Mouse (Mus musculus) ES-E14 (cell line): ENCODE measurements around the gene Hrasls.

Experiments
- CHD2 ChIP-seq: IDR thresholded peaks from 2 replicates; pipeline ENCODE4 v1.6.1; 2014; ENCODE audit warnings: mild to moderate bottlenecking, low read depth, low read length, inconsistent platforms
- HCFC1 ChIP-seq: IDR thresholded peaks from 2 replicates; pipeline ENCODE4 v1.6.1; 2012; ENCODE audit warnings: low read length, inconsistent platforms, borderline replicate concordance; ENCODE audit not compliant: insufficient read depth
- MAFK ChIP-seq: IDR thresholded peaks from 2 replicates; pipeline ENCODE4 v1.6.1; 2014; ENCODE audit warnings: mild to moderate bottlenecking, low read depth, low read length, inconsistent platforms; ENCODE audit not compliant: insufficient read depth
- ZC3H11A ChIP-seq: IDR thresholded peaks from 2 replicates; pipeline ENCODE4 v1.6.1; 2012; ENCODE audit warnings: low read depth, mild to moderate bottlenecking, inconsistent platforms, low read length, borderline replicate concordance
- ZNF384 ChIP-seq: IDR thresholded peaks from 2 replicates; pipeline ENCODE4 v1.6.1; 2012; ENCODE audit warnings: low read depth, low read length, inconsistent platforms

DNA sequence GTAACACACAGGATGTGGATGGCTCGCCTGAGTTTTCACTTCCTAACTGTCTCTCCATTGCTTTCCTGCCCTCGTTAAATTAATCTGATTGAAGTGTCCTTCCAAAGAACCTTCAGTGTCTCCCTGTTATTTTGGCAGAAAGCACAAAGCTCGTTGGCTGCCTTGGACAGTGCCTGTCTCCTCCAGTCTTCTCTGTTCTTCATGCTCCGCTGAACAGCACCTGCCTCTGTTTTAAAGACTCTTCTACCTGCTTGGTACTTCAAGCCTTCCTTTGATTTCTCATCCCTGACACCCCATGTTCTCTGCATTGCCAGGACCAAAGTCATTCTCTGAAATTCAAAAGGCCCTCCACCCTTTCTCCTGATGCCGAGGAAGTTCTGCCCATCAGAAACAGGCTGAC, 26.5 kb downstream of the Hrasls start:
- TF ChIP-seq HCFC1 (no peak), MAFK (no peak), ZC3H11A (no peak), CHD2 (no peak), ZNF384 (no peak)
